Mouse (Mus musculus) liver, embryonic 13.5 days (tissue): ENCODE data around the gene Ascl3. TPM values are rescaled to one million over a fixed set of nuclear protein-coding genes. Genes with fewer than 3 reads are reported as not detected.

Experiments used
- ATAC-seq: fragments of 200-750 bp; cut with Nextera tagmentation; 2 replicates; pipeline ENCODE4 v1.8.0; 2017; ENCODE audit warnings: low read depth, mild to moderate bottlenecking, moderate number of reproducible peaks, moderate library complexity
- DNase-seq: peaks from one replicate; pipeline ENCODE4 v3.0.0; 2022
- H3K27ac ChIP-seq: fragments of 300-500 bp; sonication (generic); 2 replicates; pipeline ENCODE4 v1.5.1; 2015; ENCODE audit warnings: moderate library complexity, mild to moderate bottlenecking, inconsistent platforms
- H3K27me3 ChIP-seq: fragments of 300-500 bp; sonication (generic); 2 replicates; pipeline ENCODE4 v1.6.1; 2015; ENCODE audit warnings: mild to moderate bottlenecking, inconsistent platforms
- H3K36me3 ChIP-seq: fragments of 300-500 bp; sonication (generic); 2 replicates; pipeline ENCODE4 v1.6.1; 2015; ENCODE audit warnings: mild to moderate bottlenecking, inconsistent platforms
- H3K4me1 ChIP-seq: fragments of 300-500 bp; sonication (generic); replicated peaks from 2 replicates; pipeline ENCODE4 v1.6.1; 2015; ENCODE audit warnings: inconsistent platforms
- H3K4me2 ChIP-seq: fragments of 300-500 bp; sonication (generic); 2 replicates; pipeline ENCODE4 v1.6.1; 2015; ENCODE audit warnings: inconsistent platforms, mild to moderate bottlenecking, moderate library complexity
- H3K4me3 ChIP-seq: fragments of 300-500 bp; sonication (generic); replicated peaks from 2 replicates; pipeline ENCODE4 v1.5.1; 2015; ENCODE audit warnings: mild to moderate bottlenecking, inconsistent platforms
- H3K9ac ChIP-seq: fragments of 300-500 bp; sonication (generic); 2 replicates; pipeline ENCODE4 v1.6.1; 2015; ENCODE audit warnings: mild to moderate bottlenecking, inconsistent platforms
- H3K9me3 ChIP-seq: fragments of 300-500 bp; sonication (generic); replicated peaks from 2 replicates; pipeline ENCODE4 v1.6.1; 2016; ENCODE audit warnings: inconsistent platforms
- WGBS: fragments of 180-500 bp; shearing (Covaris S2); methylation state at CpG from one replicate; pipeline ENCODE4 v1.1.7; 2015; ENCODE audit not compliant: insufficient replicate concordance; 5-methylcytosine and 5-hydroxymethylcytosine counted together
- polyA plus RNA-seq: library from polyadenylated mRNA; unstranded; fragments of >200 nt; fragmentation: Nextera tagmentation; extraction: Ambion mirVana; gene quantifications from 2 replicates; pipeline ENCODE4 v1.2.1, GENCODE M21; 2015

Gene Ascl3
- polyA plus RNA-seq, 1 experiment from 2014 or later: not detected

DNA sequence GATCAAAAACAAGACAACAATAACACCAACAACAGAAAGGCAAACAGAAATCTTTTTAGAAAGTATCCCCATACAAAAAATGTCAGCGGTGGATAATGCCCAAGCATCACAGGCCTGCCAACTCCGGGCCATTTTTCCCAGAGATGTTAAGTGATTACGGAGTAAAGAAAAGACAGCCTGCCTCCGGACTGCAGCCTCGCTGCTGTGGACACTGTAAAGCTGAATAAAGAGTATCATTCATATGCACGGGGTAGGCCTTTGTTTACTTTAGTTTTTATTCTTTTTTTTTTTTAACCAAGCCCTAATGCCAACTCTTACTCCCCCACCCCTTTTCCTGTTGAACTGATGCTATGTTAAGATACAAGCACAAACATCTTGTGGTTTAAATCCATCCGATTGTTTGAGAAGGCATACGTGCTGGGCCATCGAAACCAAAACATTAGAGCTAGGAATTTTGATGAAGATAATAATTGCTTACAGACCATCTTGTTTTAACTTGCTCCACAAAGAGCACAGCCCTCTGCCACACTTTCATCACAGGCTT, 44.9 kb downstream of the Ascl3 start:
- no peak overlapping the region for H3K9ac ChIP-seq
- no peak overlapping the region for H3K27ac ChIP-seq
- WGBS: 46% methylated on average over 9 of the region's 9 CpGs
- H3K4me1 ChIP-seq: no peaks in the 10 kb centered on the region
- no peaks in the 10 kb centered on the region for H3K27me3 ChIP-seq
- H3K4me2 ChIP-seq: no peak overlapping the region
- DNase-seq: no peak
- ATAC-seq: no peak
- H3K36me3 ChIP-seq: no peaks in the 10 kb centered on the region
- H3K9me3 ChIP-seq: no peaks in the 10 kb centered on the region
- no peak overlapping the region for H3K4me3 ChIP-seq

DNA sequence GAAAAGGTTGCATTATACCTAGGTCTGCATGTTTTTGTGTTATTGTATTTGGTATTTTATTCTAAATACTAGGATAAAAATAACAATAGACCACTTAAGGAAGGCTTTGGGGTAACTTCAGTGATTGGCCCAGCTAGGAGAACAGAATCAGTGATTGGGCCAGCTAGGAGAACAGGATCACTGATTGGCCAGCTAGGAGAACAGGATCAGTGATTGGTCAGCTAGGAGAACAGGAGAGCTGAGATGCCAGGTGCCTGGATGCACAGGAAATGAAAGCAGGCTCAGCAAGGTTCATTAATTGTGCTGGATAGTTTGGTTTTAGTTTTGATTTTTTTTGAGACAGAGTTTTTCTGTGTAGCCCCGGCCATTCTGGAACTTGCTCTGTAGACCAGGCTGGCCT, 50.6 kb downstream of the Ascl3 start:
- Histone ChIP-seq H3K4me1 (no peaks in the 10 kb centered on the region), H3K36me3 (no peaks in the 10 kb centered on the region), H3K9ac (no peak overlapping the region), H3K4me2 (no peak overlapping the region), H3K4me3 (no peak overlapping the region), H3K27ac (no peak overlapping the region), H3K27me3 (no peaks in the 10 kb centered on the region), H3K9me3 (no peaks in the 10 kb centered on the region)
- 81% methylated on average over 1 of the region's 1 CpGs for WGBS
- ATAC-seq (no peak), DNase-seq (no peak)

DNA sequence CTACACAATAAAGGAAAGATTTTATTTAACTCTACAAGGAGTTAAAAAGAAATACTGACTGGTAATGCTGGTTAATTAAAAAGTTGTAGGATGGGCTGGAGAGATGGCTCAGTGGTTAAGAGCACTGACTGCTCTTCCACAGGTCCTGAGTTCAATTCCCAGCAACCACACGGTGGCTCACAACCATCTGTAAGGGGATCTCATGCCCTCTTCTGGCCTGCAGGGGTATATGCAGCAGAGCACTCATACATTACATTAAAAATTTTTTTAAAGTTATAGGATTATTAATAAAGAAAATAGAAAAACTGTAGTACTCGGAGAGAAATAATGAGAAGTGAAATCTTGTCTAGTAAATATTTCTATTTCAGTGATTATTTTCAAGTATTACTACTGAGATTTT, 51.2 kb downstream of the Ascl3 start:
- Histone ChIP-seq H3K4me1 (no peaks in the 10 kb centered on the region), H3K9me3 (no peaks in the 10 kb centered on the region), H3K4me3 (no peak overlapping the region), H3K9ac (no peak overlapping the region), H3K4me2 (no peak overlapping the region), H3K27ac (no peak overlapping the region), H3K36me3 (no peaks in the 10 kb centered on the region), H3K27me3 (no peaks in the 10 kb centered on the region)
- ATAC-seq (no peak), DNase-seq (no peak)
- WGBS: 69% methylated on average over 2 of the region's 2 CpGs

Other genes with a start within 250 kb of the Ascl3 start
- 0.01 TPM in 2 replicates for gene Trim66, start 223.6 kb downstream of the Ascl3 start, polyA plus RNA-seq
- 112 and 118 TPM in 2 replicates for gene Rpl27a, start 212.6 kb downstream of the Ascl3 start, polyA plus RNA-seq
- 16.5 and 20.3 TPM in 2 replicates for gene St5, start 28.1 kb downstream of the Ascl3 start, polyA plus RNA-seq
- gene Akip1, start 28.0 kb downstream of the Ascl3 start, polyA plus RNA-seq: 51.9 and 53.3 TPM in 2 replicates
- gene BC051019, start 7.9 kb downstream of the Ascl3 start, polyA plus RNA-seq: 0.07 and 0.08 TPM in 2 replicates
- gene Tmem9b, start 21.1 kb upstream of the Ascl3 start, polyA plus RNA-seq: 40.8 and 42.6 TPM in 2 replicates
- gene Nrip3, start 50.3 kb upstream of the Ascl3 start, polyA plus RNA-seq: 0.44 and 0.67 TPM in 2 replicates
- 0.06 and 0.14 TPM in 2 replicates for gene Scube2, start 134.0 kb upstream of the Ascl3 start, polyA plus RNA-seq
- gene Dennd5a, start 228.7 kb upstream of the Ascl3 start, polyA plus RNA-seq: 6.7 TPM in 2 replicates